Comparison of ENCODE assay signal across 8 mouse cellular contexts in the genomic region with DNA sequence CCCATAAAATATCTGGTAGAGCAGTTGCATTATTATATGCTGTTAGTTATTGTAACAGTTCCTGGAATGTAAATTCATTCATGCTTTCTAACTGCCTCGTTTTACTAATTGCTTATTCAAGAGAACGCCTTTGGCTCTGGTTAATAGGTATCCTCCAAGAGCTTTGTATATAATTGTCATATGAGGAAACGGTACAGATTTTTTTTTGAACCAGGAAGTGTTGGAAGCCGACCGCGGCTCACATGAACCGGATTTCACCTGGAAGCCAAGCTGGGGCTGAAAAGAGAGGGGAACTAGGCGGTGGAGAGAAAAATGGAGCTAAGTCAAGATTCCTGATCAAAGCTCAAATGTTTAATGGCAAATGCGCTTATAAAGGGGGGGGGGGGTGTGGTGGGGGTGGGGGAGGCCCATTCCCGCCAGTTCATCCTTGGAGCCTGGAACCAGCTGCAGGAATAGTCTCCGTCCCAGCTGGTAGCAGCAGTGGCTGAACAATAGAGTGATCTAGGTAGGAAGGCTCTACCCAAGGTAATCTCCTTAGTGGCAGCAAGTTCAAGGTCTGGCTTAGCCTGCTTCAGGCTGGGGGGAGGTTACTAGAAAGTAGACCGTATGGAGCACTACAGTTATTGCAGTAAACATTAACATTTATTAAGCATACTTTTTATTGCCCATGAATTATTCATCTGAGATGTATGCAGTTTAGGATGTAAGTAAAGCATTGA. TPM values are rescaled to one million over a fixed set of nuclear protein-coding genes. Genes with fewer than 3 reads are reported as not detected.
A peak's percentile ranks its signal among the peaks of the same experiment; 100 is the strongest.
DNase-seq lines count a peak whose midpoint lies in the region; ATAC-seq and TF ChIP-seq lines count a peak whose summit lies in the region.

No protein-coding gene starts in this region.

- peak overlapping the region; percentile 94 for H3K4me3 ChIP-seq in megakaryocyte, embryonic 14.5 days (replicated peaks)
- H3K4me3 ChIP-seq in forebrain, embryonic 11.5 days (ENCODE audit: low read depth, low read length), result peak overlapping the region; percentile 50
- H3K4me3 ChIP-seq in hindbrain, postnatal 0 days (ENCODE audit: low read length), result peak overlapping the region; percentile 66
- peak overlapping the region; percentile 74 for H3K4me3 ChIP-seq in liver, embryonic 15.5 days (replicated peaks)
- H3K4me3 ChIP-seq in stomach, embryonic 14.5 days (ENCODE audit: low read depth, low read length), result peak overlapping the region; percentile 47

- no peaks in the 10 kb centered on the region for H3K36me3 ChIP-seq in megakaryocyte, embryonic 14.5 days (replicated peaks; ENCODE audit: low read length)
- H3K36me3 ChIP-seq in forebrain, embryonic 11.5 days (ENCODE audit: control insufficient read depth, insufficient read depth, low read length), result no peaks in the 10 kb centered on the region
- no peaks in the 10 kb centered on the region for H3K36me3 ChIP-seq in hindbrain, postnatal 0 days (ENCODE audit: insufficient read depth, low read length)
- no peaks in the 10 kb centered on the region for H3K36me3 ChIP-seq in liver, embryonic 15.5 days (replicated peaks)
- no peaks in the 10 kb centered on the region for H3K36me3 ChIP-seq in stomach, embryonic 14.5 days (ENCODE audit: control insufficient read depth, insufficient read depth, low read length)

- H3K9ac ChIP-seq in forebrain, embryonic 11.5 days (ENCODE audit: low read length), result peak overlapping the region; percentile 66
- H3K9ac ChIP-seq in hindbrain, postnatal 0 days (replicated peaks; ENCODE audit: low read length), result peak overlapping the region; percentile 70
- H3K9ac ChIP-seq in liver, embryonic 15.5 days, result 0 out of 2 replicates have a peak overlapping the region, but pooled peaks have one; percentile 62
- peak overlapping the region; percentile 41; the same call in 1 of the 2 replicates for H3K9ac ChIP-seq in stomach, embryonic 14.5 days (replicated peaks; ENCODE audit: low read depth, low read length)

- no peaks in the 10 kb centered on the region for H3K9me3 ChIP-seq in megakaryocyte, embryonic 14.5 days
- no peaks in the 10 kb centered on the region for H3K9me3 ChIP-seq in forebrain, embryonic 11.5 days (ENCODE audit: control insufficient read depth, low read length)
- no peaks in the 10 kb centered on the region for H3K9me3 ChIP-seq in hindbrain, postnatal 0 days (ENCODE audit: low read length)
- no peaks in the 10 kb centered on the region for H3K9me3 ChIP-seq in liver, embryonic 15.5 days (replicated peaks)
- H3K9me3 ChIP-seq in stomach, embryonic 14.5 days (ENCODE audit: control insufficient read depth, low read depth, low read length), result no peaks in the 10 kb centered on the region

- H3K27ac ChIP-seq in forebrain, embryonic 11.5 days (ENCODE audit: low read depth, low read length), result peak overlapping the region; percentile 67
- H3K27ac ChIP-seq in hindbrain, postnatal 0 days, result peak overlapping the region; percentile 78; the same call in 1 of the 2 replicates
- H3K27ac ChIP-seq in liver, embryonic 15.5 days (replicated peaks), result no peak overlapping the region
- H3K27ac ChIP-seq in stomach, embryonic 14.5 days (ENCODE audit: low read length), result peak overlapping the region; percentile 82; the same call in 1 of the 2 replicates

- peaks cover 3% of the 10 kb centered on the region; the same call in 1 of the 2 replicates for H3K4me1 ChIP-seq in megakaryocyte, embryonic 14.5 days
- 0 out of 2 replicates have a peak, but pooled peaks cover 2% of the 10 kb centered on the region for H3K4me1 ChIP-seq in forebrain, embryonic 11.5 days (replicated peaks; ENCODE audit: control insufficient read depth, insufficient read depth, low read length)
- H3K4me1 ChIP-seq in hindbrain, postnatal 0 days (ENCODE audit: insufficient read depth, low read length), result peaks cover 7% of the 10 kb centered on the region
- peaks cover 10% of the 10 kb centered on the region; the same call in 1 of the 2 replicates for H3K4me1 ChIP-seq in liver, embryonic 15.5 days (replicated peaks)
- H3K4me1 ChIP-seq in stomach, embryonic 14.5 days (ENCODE audit: control insufficient read depth, insufficient read depth, low read length), result no peaks in the 10 kb centered on the region

- no peaks in the 10 kb centered on the region for H3K27me3 ChIP-seq in megakaryocyte, embryonic 14.5 days (replicated peaks)
- no peaks in the 10 kb centered on the region for H3K27me3 ChIP-seq in forebrain, embryonic 11.5 days (ENCODE audit: control insufficient read depth, insufficient read depth, low read length)
- H3K27me3 ChIP-seq in hindbrain, postnatal 0 days (ENCODE audit: insufficient read depth, low read length), result no peaks in the 10 kb centered on the region
- no peaks in the 10 kb centered on the region for H3K27me3 ChIP-seq in liver, embryonic 15.5 days
- no peaks in the 10 kb centered on the region for H3K27me3 ChIP-seq in stomach, embryonic 14.5 days (ENCODE audit: control insufficient read depth, insufficient read depth, low read length)

- H3K4me2 ChIP-seq in forebrain, embryonic 11.5 days (ENCODE audit: low read depth, low read length, severe bottlenecking), result peak overlapping the region; percentile 45
- peak overlapping the region; percentile 77 for H3K4me2 ChIP-seq in hindbrain, postnatal 0 days (ENCODE audit: low read depth, low read length)
- peak overlapping the region; percentile 82 for H3K4me2 ChIP-seq in liver, embryonic 15.5 days
- H3K4me2 ChIP-seq in stomach, embryonic 14.5 days (replicated peaks; ENCODE audit: low read depth, low read length), result peak overlapping the region; percentile 54

- DNase-seq in ZHBTc4 (ENCODE audit: low read depth, low spot score), result peak; percentile 38
- peak; percentile 48 for DNase-seq in forebrain, embryonic 11.5 days (ENCODE audit: low spot score)
- DNase-seq in hindbrain, postnatal 0 days (ENCODE audit: low spot score), result peak; percentile 19
- DNase-seq in gastrocnemius, postnatal 10 days, result no peak

- 2% methylated on average over 12 of the region's 12 CpGs for WGBS in forebrain, embryonic 11.5 days
- 2% methylated on average over 12 of the region's 12 CpGs for WGBS in hindbrain, postnatal 0 days
- WGBS in liver, embryonic 15.5 days (ENCODE audit: insufficient replicate concordance), result 8% methylated on average over 12 of the region's 12 CpGs
- WGBS in stomach, embryonic 14.5 days, result 2% methylated on average over 12 of the region's 12 CpGs

- no peak for ATAC-seq in megakaryocyte, adult 5-6 weeks (ENCODE audit: poor library complexity, severe bottlenecking)
- ATAC-seq in forebrain, embryonic 11.5 days (replicated peaks; ENCODE audit: low FRiP score), result peak; percentile 16
- ATAC-seq in hindbrain, postnatal 0 days, result 0 out of 2 replicates have a peak, but pooled peaks have one; percentile 5
- no peak for ATAC-seq in liver, embryonic 15.5 days (ENCODE audit: insufficient read depth)
- no peak for ATAC-seq in stomach, embryonic 14.5 days (ENCODE audit: insufficient number of reproducible peaks, insufficient read depth, low FRiP score, low read depth)

- TF ChIP-seq CTCF in hindbrain, postnatal 0 days (IDR thresholded peaks at IDR 0.05; ENCODE audit: low read depth), result no peak

RNA-seq across cellular contexts. Expression of a gene that starts 0.8 kb away (rescaled TPM):
- polyA plus RNA-seq in megakaryocyte, embryonic 14.5 days (2012; ENCODE audit: insufficient read depth, low replicate concordance), result 0.65 TPM in 1 of 2 replicates, not detected in the other
- 11.1 and 12.8 TPM in 2 replicates for total RNA-seq in megakaryocyte, adult 5-6 weeks (2015)
- 7.9 and 9.8 TPM in 2 replicates for total RNA-seq in megakaryocyte, adult 5-6 weeks (2017)
- polyA plus RNA-seq in forebrain, embryonic 11.5 days (2014; fragmentation: Nextera tagmentation; extraction: Ambion mirVana), result 28.7 and 32.5 TPM in 2 replicates
- total RNA-seq in hindbrain, postnatal 0 days (2014; rRNA removed), result 7.2 and 8.5 TPM in 2 replicates
- 23.4 and 25.2 TPM in 2 replicates for polyA plus RNA-seq in hindbrain, postnatal 0 days (2015; fragmentation: Nextera tagmentation; extraction: Ambion mirVana)
- 2.4 and 2.6 TPM in 2 replicates for polyA plus RNA-seq in liver, embryonic 15.5 days (2015; fragmentation: Nextera tagmentation; extraction: Ambion mirVana)
- 18.1 and 19.2 TPM in 2 replicates for polyA plus RNA-seq in stomach, embryonic 14.5 days (2014; fragmentation: Nextera tagmentation; extraction: Ambion mirVana)
- total RNA-seq in gastrocnemius, postnatal 10 days (2021), result 1 to 10 TPM; 3.6 to 4.1 TPM

Comparison
In these comparisons a context has a peak if more than half of its experiments do, and no peak if none do; other contexts are left out.
1. ATAC-seq: peak in forebrain, embryonic 11.5 days (single experiment) and hindbrain, postnatal 0 days (single experiment); none in megakaryocyte, adult 5-6 weeks (single experiment), liver, embryonic 15.5 days (single experiment) and stomach, embryonic 14.5 days (single experiment).
2. Peak in every context shown above with its lines, with median percentiles within 50 percentile points of each other: H3K4me3 ChIP-seq, H3K4me2 ChIP-seq and H3K9ac ChIP-seq.